Mouse (Mus musculus): Measurements from ENCODE around the gene Trim12a.

- TF ChIP-seq POLR2A (IDR thresholded peaks at IDR 0.05; ENCODE audit: extremely low read depth, insufficient read depth, low read length) (no peak), CTCF (IDR thresholded peaks at IDR 0.05; ENCODE audit: low read depth, low read length) (no peak)
Observed at GRCm38 (mm10) chr7:104291638-104292400, 23.4 kb downstream of the Trim12a start.
